Mouse (Mus musculus): ENCODE data around the gene Stkld1.

- TF ChIP-seq CTCF (IDR thresholded peaks at IDR 0.05) (peak; percentile 87), EP300 (IDR thresholded peaks at IDR 0.05) (no peak)
These were observed 3.5 kb upstream of the Stkld1 start for GRCm38 (mm10) chr2:26930390-26930789.

Measured in lung, postnatal 0 days (tissue).